Mouse (Mus musculus) liver, adult 2 months (tissue): ENCODE data around the gene Actg2. TPM values are rescaled to one million over a fixed set of nuclear protein-coding genes. Genes with fewer than 3 reads are reported as not detected.

Source experiments
- DNase-seq: peaks from one replicate; pipeline ENCODE4 v3.0.0-alpha.2; 2011; ENCODE audit warnings: low read depth, low spot score; ENCODE audit errors: extremely low read depth
- H3K27ac ChIP-seq: fragments of 200-500 bp; replicated peaks from 2 replicates; pipeline ENCODE4 v1.5.1; 2012; ENCODE audit warnings: low read depth, mild to moderate bottlenecking, control low read depth, inconsistent platforms, low read length; ENCODE audit not compliant: insufficient read depth
- H3K27me3 ChIP-seq: fragments of 200-500 bp; 2 replicates; pipeline ENCODE4 v1.6.1; 2012; ENCODE audit warnings: mild to moderate bottlenecking, moderate library complexity, low read length, inconsistent platforms; ENCODE audit not compliant: control insufficient read depth, insufficient read depth
- H3K36me3 ChIP-seq: fragments of 200-500 bp; 2 replicates; pipeline ENCODE4 v1.6.1; 2012; ENCODE audit warnings: low read length, inconsistent platforms; ENCODE audit not compliant: control insufficient read depth, insufficient read depth
- H3K4me1 ChIP-seq: fragments of 200-500 bp; 2 replicates; pipeline ENCODE4 v1.6.1; 2011; ENCODE audit warnings: low read length; ENCODE audit not compliant: control insufficient read depth, insufficient read depth
- H3K4me3 ChIP-seq: fragments of 200-500 bp; 2 replicates; pipeline ENCODE4 v1.5.1; 2011; ENCODE audit warnings: low read depth, mild to moderate bottlenecking, control low read depth, low read length, moderate library complexity; ENCODE audit not compliant: insufficient read depth
- H3K79me2 ChIP-seq: fragments of 200-500 bp; 2 replicates; pipeline ENCODE4 v1.6.1; 2012; ENCODE audit warnings: inconsistent platforms, mild to moderate bottlenecking, low read length, moderate library complexity; ENCODE audit not compliant: control insufficient read depth, insufficient read depth
- H3K9ac ChIP-seq: fragments of 200-500 bp; 2 replicates; pipeline ENCODE4 v1.6.1; 2012; ENCODE audit warnings: low read depth, mild to moderate bottlenecking, control low read depth, inconsistent platforms, low read length
- CTCF ChIP-seq: fragments of 200-500 bp; IDR thresholded peaks from 2 replicates; pipeline ENCODE4 v1.5.1; 2011; ENCODE audit warnings: low read depth, low read length, control low read depth
- POLR2A ChIP-seq: fragments of 200-500 bp; IDR thresholded peaks from 2 replicates; pipeline ENCODE4 v1.6.1; 2011; ENCODE audit warnings: low read length, control low read depth; ENCODE audit not compliant: insufficient read depth; ENCODE audit errors: extremely low read depth
- WGBS: fragments of 180-500 bp; shearing (Covaris S2); methylation state at CpG from one replicate; pipeline ENCODE4 v1.1.7; 2018; 5-methylcytosine and 5-hydroxymethylcytosine counted together
- polyA plus RNA-seq: library from polyadenylated mRNA; depleted of rRNA; stranded (reverse); fragments of >200 nt; gene quantifications from 2 replicates; pipeline ENCODE4 v1.2.3, GENCODE M21; 2012
- total RNA-seq: library from RNA; depleted of rRNA; stranded (reverse); fragments of >200 nt; gene quantifications from 2 replicates; pipeline ENCODE4 v1.2.3, GENCODE M21; 2014

The Actg2 gene
- total and polyA plus RNA-seq, 2 experiments = 0.28 to 1.1 TPM

- H3K79me2 ChIP-seq = peaks cover 3% of the 10 kb centered on the region; the same call in 1 of the 2 replicates
- H3K36me3 ChIP-seq = peaks cover 19% of the 10 kb centered on the region; the same call in 1 of the 2 replicates
- H3K27ac ChIP-seq = no peak overlapping the region
- no peaks in the 10 kb centered on the region for H3K27me3 ChIP-seq
- H3K9ac ChIP-seq = no peak overlapping the region
- TF ChIP-seq CTCF (no peak), POLR2A (no peak)
- 69% methylated on average over 4 of the region's 4 CpGs for WGBS
- no peak overlapping the region for H3K4me3 ChIP-seq
- DNase-seq = no peak
- H3K4me1 ChIP-seq = peaks cover 2% of the 10 kb centered on the region; the same call in 1 of the 2 replicates
Measured at GRCm38 (mm10) chr6:83490622-83491021, 45.4 kb downstream of the Actg2 start.

GRCm38 (mm10) chr6:83488200-83488599 is 47.9 kb downstream of the Actg2 start:
- H3K4me3 ChIP-seq = no peak overlapping the region
- WGBS = 85% methylated on average over 5 of the region's 5 CpGs
- H3K9ac ChIP-seq = no peak overlapping the region
- peaks cover 2% of the 10 kb centered on the region; the same call in 1 of the 2 replicates for H3K4me1 ChIP-seq
- peaks cover 16% of the 10 kb centered on the region; the same call in 1 of the 2 replicates for H3K36me3 ChIP-seq
- no peak for DNase-seq
- no peak for TF ChIP-seq CTCF
- TF ChIP-seq POLR2A = no peak
- no peaks in the 10 kb centered on the region for H3K27me3 ChIP-seq
- H3K27ac ChIP-seq = no peak overlapping the region
- H3K79me2 ChIP-seq = no peaks in the 10 kb centered on the region

- 90% methylated on average over 4 of the region's 4 CpGs for WGBS
- DNase-seq = no peak
- Histone ChIP-seq H3K27me3 (no peaks in the 10 kb centered on the region), H3K27ac (no peak overlapping the region), H3K4me1 (peaks cover 2% of the 10 kb centered on the region; the same call in 1 of the 2 replicates), H3K36me3 (peaks cover 16% of the 10 kb centered on the region; the same call in 1 of the 2 replicates), H3K9ac (no peak overlapping the region), H3K4me3 (no peak overlapping the region), H3K79me2 (no peaks in the 10 kb centered on the region)
- TF ChIP-seq POLR2A (no peak), CTCF (no peak)
Measured at GRCm38 (mm10) chr6:83487298-83487697, 48.8 kb downstream of the Actg2 start.

- no peak for DNase-seq
- Histone ChIP-seq H3K4me3 (no peak overlapping the region), H3K79me2 (no peaks in the 10 kb centered on the region), H3K4me1 (peaks cover 2% of the 10 kb centered on the region; the same call in 1 of the 2 replicates), H3K36me3 (peaks cover 18% of the 10 kb centered on the region; the same call in 1 of the 2 replicates), H3K9ac (no peak overlapping the region), H3K27me3 (no peaks in the 10 kb centered on the region), H3K27ac (no peak overlapping the region)
- TF ChIP-seq CTCF (no peak), POLR2A (no peak)
- WGBS = 89% methylated on average over 4 of the region's 4 CpGs
Measured at GRCm38 (mm10) chr6:83485854-83486253, 50.2 kb downstream of the Actg2 start.

GRCm38 (mm10) chr6:83483776-83484175 is 52.3 kb downstream of the Actg2 start:
- H3K4me3 ChIP-seq = no peak overlapping the region
- H3K27me3 ChIP-seq = no peaks in the 10 kb centered on the region
- H3K79me2 ChIP-seq = no peaks in the 10 kb centered on the region
- no peak overlapping the region for H3K27ac ChIP-seq
- no peak overlapping the region for H3K9ac ChIP-seq
- H3K36me3 ChIP-seq = peaks cover 11% of the 10 kb centered on the region; the same call in 1 of the 2 replicates
- TF ChIP-seq CTCF = no peak
- H3K4me1 ChIP-seq = no peaks in the 10 kb centered on the region; the same call in 1 of the 2 replicates
- no peak for DNase-seq
- WGBS = 97% methylated on average over 7 of the region's 7 CpGs

DNA sequence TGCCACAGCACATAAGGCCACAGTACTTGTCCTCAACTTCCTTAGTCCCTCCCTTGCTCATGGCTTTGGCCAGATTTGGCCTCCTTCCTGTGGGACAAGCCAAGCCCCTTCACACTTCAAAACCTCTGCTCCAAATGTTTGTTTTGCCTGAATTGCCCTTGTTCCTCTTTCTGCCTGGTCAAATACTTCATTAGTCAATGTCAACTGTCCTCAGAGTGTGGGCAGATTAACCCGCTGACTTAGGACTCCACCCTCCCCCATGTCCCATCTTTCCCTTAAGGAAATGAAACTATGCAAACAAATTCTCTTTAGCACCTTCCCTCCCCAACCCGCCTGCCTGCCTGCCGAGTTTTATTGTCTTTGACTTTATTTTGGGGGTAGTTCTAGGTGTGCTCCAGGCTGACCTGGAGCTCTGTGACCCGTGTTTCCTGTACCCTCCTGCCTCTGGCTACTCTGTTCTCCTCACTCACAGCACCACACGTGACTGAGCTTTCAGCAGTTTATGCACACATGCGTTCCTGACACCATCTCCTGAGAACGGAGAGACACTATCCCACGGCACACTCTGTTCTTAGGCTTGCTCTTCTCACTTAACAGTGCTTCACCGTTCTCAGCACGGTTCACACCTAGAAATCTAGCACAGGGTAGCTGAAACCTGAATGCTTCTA is 53.5 kb downstream of the Actg2 start:
- TF ChIP-seq POLR2A (no peak), CTCF (no peak)
- Histone ChIP-seq H3K4me1 (no peaks in the 10 kb centered on the region), H3K27me3 (no peaks in the 10 kb centered on the region), H3K4me3 (no peak overlapping the region), H3K27ac (peak overlapping the region; percentile 26; the same call in 1 of the 2 replicates), H3K9ac (no peak overlapping the region), H3K36me3 (peaks cover 11% of the 10 kb centered on the region; the same call in 1 of the 2 replicates), H3K79me2 (no peaks in the 10 kb centered on the region)
- WGBS = 47% methylated on average over 10 of the region's 10 CpGs
- peak; percentile 52 for DNase-seq
